Mouse (Mus musculus) ES-Bruce4 (cell line): ENCODE measurements around the gene Rhot1.

ENCODE experiments used
- CTCF ChIP-seq: IDR thresholded peaks from one replicate; pipeline ENCODE4 v1.8.1; 2011; ENCODE audit warnings: low read depth, low read length
- EP300 ChIP-seq: IDR thresholded peaks from 2 replicates; pipeline ENCODE4 v1.6.1; 2011; ENCODE audit warnings: low read depth, low read length; ENCODE audit not compliant: insufficient read depth
- POLR2A ChIP-seq: IDR thresholded peaks from one replicate; pipeline ENCODE4 v1.8.1; 2011; ENCODE audit warnings: low read length; ENCODE audit not compliant: insufficient read depth

- no peak for TF ChIP-seq CTCF
- no peak for TF ChIP-seq POLR2A
- no peak for TF ChIP-seq EP300
Measured at GRCm38 (mm10) chr11:80283786-80284185, 75.0 kb downstream of the Rhot1 start.
